Mouse (Mus musculus) kidney, postnatal 0 days (tissue): ENCODE results near the gene Ipo7. TPM values are rescaled to one million over a fixed set of nuclear protein-coding genes. Genes with fewer than 3 reads are reported as not detected.
"Not testable (repeated sequence)": the region's sequence is repeated elsewhere in the genome, so short reads cannot be mapped to it uniquely, and the experiment has no call there.

Experiments used
- ATAC-seq: fragments of 200-750 bp; cut with Nextera tagmentation; replicated peaks from 2 replicates; pipeline ENCODE4 v1.8.0; 2017; ENCODE audit warnings: low read depth, moderate number of reproducible peaks, moderate TSS enrichment, moderate library complexity; ENCODE audit not compliant: low FRiP score
- DNase-seq: peaks from one replicate; pipeline ENCODE4 v3.0.0-alpha.2; 2016; ENCODE audit warnings: low spot score
- H3K27ac ChIP-seq: fragments of 300-500 bp; sonication (generic); 2 replicates; pipeline ENCODE4 v1.5.1; 2014; ENCODE audit warnings: mild to moderate bottlenecking
- H3K27me3 ChIP-seq: fragments of 300-500 bp; sonication (generic); 2 replicates; pipeline ENCODE4 v1.6.1; 2014; ENCODE audit warnings: low read length, mixed read lengths; ENCODE audit not compliant: insufficient read depth
- H3K36me3 ChIP-seq: fragments of 300-500 bp; sonication (generic); 2 replicates; pipeline ENCODE4 v1.6.1; 2014; ENCODE audit warnings: low read length, mixed read lengths; ENCODE audit not compliant: insufficient read depth
- H3K4me1 ChIP-seq: fragments of 300-500 bp; sonication (generic); replicated peaks from 2 replicates; pipeline ENCODE4 v1.6.1; 2014; ENCODE audit warnings: antibody characterized with exemption, low read length, mixed read lengths; ENCODE audit not compliant: insufficient read depth
- H3K4me2 ChIP-seq: fragments of 300-500 bp; sonication (generic); 2 replicates; pipeline ENCODE4 v1.6.1; 2014; ENCODE audit warnings: mild to moderate bottlenecking, low read length, moderate library complexity, mixed read lengths
- H3K4me3 ChIP-seq: fragments of 300-500 bp; sonication (generic); replicated peaks from 2 replicates; pipeline ENCODE4 v1.5.1; 2014; ENCODE audit warnings: low read depth, low read length
- H3K9ac ChIP-seq: fragments of 300-500 bp; sonication (generic); 2 replicates; pipeline ENCODE4 v1.6.1; 2014; ENCODE audit warnings: low read depth, low read length
- H3K9me3 ChIP-seq: fragments of 300-500 bp; sonication (generic); replicated peaks from 2 replicates; pipeline ENCODE4 v1.6.1; 2016; ENCODE audit warnings: low read length, inconsistent platforms, mixed read lengths
- CTCF ChIP-seq: IDR thresholded peaks from 2 replicates; pipeline ENCODE4 v1.5.1; 2016; ENCODE audit warnings: antibody characterized with exemption, low read depth, mild to moderate bottlenecking, moderate library complexity
- WGBS: fragments of 180-500 bp; shearing (Covaris S2); extraction: QIAGEN DNeasy Blood & Tissue Kit; methylation state at CpG from one replicate; pipeline ENCODE4 v1.1.7; 2014; 5-methylcytosine and 5-hydroxymethylcytosine counted together
- polyA plus RNA-seq: library from polyadenylated mRNA; unstranded; fragments of >200 nt; fragmentation: Nextera tagmentation; extraction: Ambion mirVana; gene quantifications from 2 replicates; pipeline ENCODE4 v1.2.1, GENCODE M21; 2015

Ipo7 gene
- polyA plus RNA-seq, 1 experiment from 2014 or later = 27.5 TPM

GRCm38 (mm10) chr7:110014272-110014671 is 3.8 kb upstream of the Ipo7 start:
- ATAC-seq = no peak
- Histone ChIP-seq H3K4me2 (no peak overlapping the region), H3K4me1 (no peaks in the 10 kb centered on the region), H3K27ac (no peak overlapping the region), H3K4me3 (no peak overlapping the region), H3K27me3 (no peaks in the 10 kb centered on the region), H3K9me3 (no peaks in the 10 kb centered on the region), H3K36me3 (no peaks in the 10 kb centered on the region), H3K9ac (no peak overlapping the region)
- WGBS = 78% methylated on average over 5 of the region's 5 CpGs
- no peak for DNase-seq
- no peak for TF ChIP-seq CTCF

DNA sequence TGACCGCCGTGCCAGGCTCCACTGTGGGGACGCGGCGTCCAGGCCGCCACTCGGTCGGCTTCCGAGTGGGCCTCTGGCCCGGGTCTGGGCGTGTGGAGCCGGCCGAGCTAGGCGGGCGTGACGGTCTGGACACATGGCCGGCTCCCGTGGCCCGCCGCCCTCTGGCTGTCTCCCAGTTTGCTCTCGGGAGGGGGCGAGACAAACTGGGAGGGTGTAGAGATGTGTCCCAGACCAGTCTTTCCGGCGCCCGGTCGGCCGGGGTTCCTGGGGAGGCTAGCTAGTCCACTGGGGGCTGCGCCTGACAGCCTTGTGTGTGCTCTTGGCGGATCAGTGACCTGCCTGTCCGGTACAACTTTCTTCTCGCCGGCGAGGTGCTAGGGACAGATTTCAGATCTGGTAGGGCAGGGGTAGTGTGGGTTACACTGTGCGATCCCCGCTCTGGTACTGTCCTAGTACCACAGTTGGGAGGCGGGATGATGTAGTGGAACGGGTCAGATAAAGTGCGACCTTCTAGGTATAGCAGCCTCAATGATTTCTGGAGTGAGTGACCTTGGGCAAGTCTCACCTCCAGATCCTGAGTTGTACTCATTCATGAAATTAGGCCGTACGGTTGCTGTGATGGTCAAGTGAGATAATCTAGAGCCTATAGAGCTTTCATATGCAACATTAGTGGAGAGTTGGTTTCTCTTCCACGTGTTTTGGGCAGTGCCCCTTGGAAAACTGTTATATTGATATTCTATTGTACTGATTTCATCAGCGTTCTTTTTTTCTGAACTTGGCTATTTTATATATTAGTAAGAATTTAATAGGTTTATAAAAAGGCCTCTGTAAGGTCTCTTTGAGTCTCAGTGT is 783 bp downstream of the Ipo7 start:
- no peaks in the 10 kb centered on the region for H3K27me3 ChIP-seq
- WGBS = under 1% methylated on average over 42 of the region's 42 CpGs
- TF ChIP-seq CTCF = no peak
- no peaks in the 10 kb centered on the region for H3K9me3 ChIP-seq
- no peaks in the 10 kb centered on the region for H3K36me3 ChIP-seq
- H3K4me3 ChIP-seq = peak overlapping the region; percentile 94
- peak; percentile 84 for ATAC-seq
- H3K27ac ChIP-seq = peak overlapping the region; percentile 98
- peak overlapping the region; percentile 93 for H3K9ac ChIP-seq
- no peaks in the 10 kb centered on the region for H3K4me1 ChIP-seq
- H3K4me2 ChIP-seq = peak overlapping the region; percentile 68
- DNase-seq = peak; percentile 44

GRCm38 (mm10) chr7:110023553-110023952 is 5.5 kb downstream of the Ipo7 start:
- DNase-seq (no peak), ATAC-seq (no peak)
- no peak for TF ChIP-seq CTCF
- WGBS = 84% methylated on average over 1 of the region's 1 CpGs
- H3K36me3 ChIP-seq = no peaks in the 10 kb centered on the region
- H3K4me1 ChIP-seq = no peaks in the 10 kb centered on the region
- no peak overlapping the region for H3K4me2 ChIP-seq
- H3K4me3 ChIP-seq = no peak overlapping the region
- H3K27me3 ChIP-seq = no peaks in the 10 kb centered on the region
- H3K9me3 ChIP-seq = no peaks in the 10 kb centered on the region
- H3K9ac ChIP-seq = no peak overlapping the region
- H3K27ac ChIP-seq = no peak overlapping the region

- H3K36me3 ChIP-seq = 0 out of 2 replicates have a peak, but pooled peaks cover 7% of the 10 kb centered on the region
- DNase-seq (no peak), ATAC-seq (no peak)
- no peaks in the 10 kb centered on the region for H3K9me3 ChIP-seq
- 60% methylated on average over 2 of the region's 2 CpGs for WGBS
- H3K27ac ChIP-seq = no peak overlapping the region
- no peak overlapping the region for H3K4me3 ChIP-seq
- no peaks in the 10 kb centered on the region for H3K27me3 ChIP-seq
- H3K4me1 ChIP-seq = no peaks in the 10 kb centered on the region
- H3K4me2 ChIP-seq = no peak overlapping the region
- H3K9ac ChIP-seq = no peak overlapping the region
- no peak for TF ChIP-seq CTCF
Measured at GRCm38 (mm10) chr7:110026594-110026993, 8.5 kb downstream of the Ipo7 start.

DNA sequence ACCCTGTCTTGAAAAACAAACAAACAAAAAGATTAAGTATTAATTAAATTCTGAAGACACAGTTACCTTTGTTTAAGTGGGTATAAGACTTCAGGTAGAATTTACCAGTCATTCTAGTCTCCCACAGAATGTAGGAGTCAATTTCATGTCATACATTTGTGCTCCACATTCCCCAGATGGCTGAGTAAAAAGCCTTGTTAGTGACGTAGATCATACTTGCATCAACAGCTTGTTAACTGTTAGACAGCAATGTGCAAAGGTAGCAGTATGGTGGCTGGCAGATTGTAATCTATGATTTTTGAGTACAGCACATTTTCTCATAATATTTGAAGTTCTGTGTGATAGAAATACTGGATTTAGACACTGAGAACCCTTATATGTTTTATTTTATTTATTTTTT is 10.8 kb downstream of the Ipo7 start:
- ATAC-seq (no peak), DNase-seq (no peak)
- no peak overlapping the region for H3K4me2 ChIP-seq
- no peaks in the 10 kb centered on the region for H3K27me3 ChIP-seq
- 73% methylated on average over 1 of the region's 1 CpGs for WGBS
- TF ChIP-seq CTCF = no peak
- H3K27ac ChIP-seq = no peak overlapping the region
- no peaks in the 10 kb centered on the region for H3K9me3 ChIP-seq
- no peak overlapping the region for H3K4me3 ChIP-seq
- no peak overlapping the region for H3K9ac ChIP-seq
- no peaks in the 10 kb centered on the region for H3K4me1 ChIP-seq
- peaks cover 21% of the 10 kb centered on the region for H3K36me3 ChIP-seq

DNA sequence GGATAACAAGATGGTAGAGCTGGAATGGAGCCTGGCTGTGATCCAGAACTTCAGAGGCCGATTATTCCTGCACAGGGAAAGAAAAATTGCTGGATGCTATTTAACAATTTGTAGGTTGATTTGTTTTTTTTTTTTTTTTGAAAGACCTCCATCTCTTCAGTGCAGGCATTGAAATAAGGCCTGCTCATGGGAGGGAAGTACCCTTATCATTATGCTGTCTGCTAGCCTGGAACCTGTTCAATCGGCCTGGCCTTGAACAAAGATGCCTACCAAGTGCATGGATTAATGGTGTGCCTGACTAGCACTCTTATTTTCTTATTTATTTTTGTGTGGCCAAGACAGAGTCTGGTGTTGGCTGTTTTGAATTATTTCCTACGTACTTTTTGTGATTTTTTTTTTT is 12.3 kb downstream of the Ipo7 start:
- WGBS = 76% methylated on average over 3 of the region's 3 CpGs
- no peak for TF ChIP-seq CTCF
- Histone ChIP-seq H3K4me3 (no peak overlapping the region), H3K4me2 (no peak overlapping the region), H3K4me1 (no peaks in the 10 kb centered on the region), H3K9me3 (no peaks in the 10 kb centered on the region), H3K9ac (no peak overlapping the region), H3K27me3 (no peaks in the 10 kb centered on the region), H3K27ac (no peak overlapping the region), H3K36me3 (peaks cover 23% of the 10 kb centered on the region)
- ATAC-seq (no peak), DNase-seq (no peak)

DNA sequence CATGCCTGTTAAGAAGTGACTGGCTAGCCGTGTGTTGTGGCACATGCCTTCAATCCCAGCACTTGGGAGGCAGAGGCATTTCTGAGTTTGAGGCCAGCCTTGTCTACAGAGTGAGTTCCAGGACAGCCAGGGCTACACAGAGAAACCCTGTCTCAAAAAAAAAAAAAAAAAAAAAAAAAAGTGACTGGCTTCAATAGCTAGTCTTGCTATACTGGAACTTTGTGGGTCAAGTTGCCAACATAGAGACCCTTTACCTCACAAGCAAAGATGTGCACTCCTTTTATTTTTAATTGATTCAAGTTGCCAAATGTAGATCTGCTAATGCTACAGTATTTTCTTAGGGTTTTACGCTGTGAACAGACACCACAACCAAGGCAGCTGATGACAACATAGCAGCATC is 39.6 kb downstream of the Ipo7 start:
- not testable (repeated sequence) for H3K4me3 ChIP-seq, H3K27ac ChIP-seq, H3K9me3 ChIP-seq, DNase-seq, H3K27me3 ChIP-seq, H3K9ac ChIP-seq, ATAC-seq, H3K4me2 ChIP-seq, H3K4me1 ChIP-seq
- WGBS = 92% methylated on average over 2 of the region's 2 CpGs
- H3K36me3 ChIP-seq = peaks cover 11% of the 10 kb centered on the region; the same call in 1 of the 2 replicates
